Mouse (Mus musculus): ENCODE data around the gene Trim47.

DNA sequence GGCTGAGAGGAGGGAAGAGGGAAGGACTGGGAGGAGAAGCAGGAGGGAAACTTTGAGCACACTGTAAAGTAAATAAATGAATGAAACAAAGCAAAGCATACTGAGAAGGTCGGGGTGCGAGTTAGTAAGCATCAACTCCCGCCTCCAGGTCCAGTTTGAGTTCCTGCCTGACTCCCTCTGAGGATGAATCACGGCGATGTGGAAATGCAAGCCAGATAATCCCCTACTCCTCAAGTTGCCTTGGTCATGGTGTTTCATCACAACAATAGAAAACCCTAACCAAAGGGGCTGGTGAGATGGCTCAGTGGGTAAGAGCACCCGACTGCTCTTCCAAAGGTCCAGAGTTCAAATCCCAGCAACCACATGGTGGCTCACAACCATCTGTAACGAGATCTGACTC is 49.0 kb upstream of the Trim47 start:
- no peak for TF ChIP-seq GATA1 (IDR thresholded peaks at IDR 0.05; ENCODE audit: low read length)
- no peak for TF ChIP-seq TAL1 (IDR thresholded peaks at IDR 0.05; ENCODE audit: low read length)
